Mouse (Mus musculus) stomach, postnatal 0 days (tissue): ENCODE data around the gene Eif4ebp2. TPM values are rescaled to one million over a fixed set of nuclear protein-coding genes. Genes with fewer than 3 reads are reported as not detected.
A peak's percentile ranks its signal among the peaks of the same experiment; 100 is the strongest.

Source experiments
- ATAC-seq: fragments of 200-750 bp; cut with Nextera tagmentation; 2 replicates; pipeline ENCODE4 v1.8.0; 2017; ENCODE audit not compliant: low FRiP score, low TSS enrichment
- DNase-seq: peaks from one replicate; pipeline ENCODE4 v3.0.0-alpha.2; 2016; ENCODE audit warnings: low spot score
- H3K27ac ChIP-seq: fragments of 300-500 bp; sonication (generic); replicated peaks from 2 replicates; pipeline ENCODE4 v1.5.1; 2014; ENCODE audit warnings: mild to moderate bottlenecking, control low read depth
- H3K27me3 ChIP-seq: fragments of 300-500 bp; sonication (generic); 2 replicates; pipeline ENCODE4 v1.6.1; 2014; ENCODE audit warnings: low read length; ENCODE audit not compliant: control insufficient read depth, insufficient read depth
- H3K36me3 ChIP-seq: fragments of 300-500 bp; sonication (generic); 2 replicates; pipeline ENCODE4 v1.6.1; 2014; ENCODE audit warnings: low read length, mixed read lengths; ENCODE audit not compliant: control insufficient read depth, insufficient read depth
- H3K4me1 ChIP-seq: fragments of 300-500 bp; sonication (generic); replicated peaks from 2 replicates; pipeline ENCODE4 v1.6.1; 2014; ENCODE audit warnings: antibody characterized with exemption; ENCODE audit not compliant: control insufficient read depth, insufficient read depth
- H3K4me2 ChIP-seq: fragments of 300-500 bp; sonication (generic); replicated peaks from 2 replicates; pipeline ENCODE4 v1.6.1; 2014; ENCODE audit warnings: low read depth, mild to moderate bottlenecking, control low read depth, moderate library complexity
- H3K4me3 ChIP-seq: fragments of 300-500 bp; sonication (generic); 2 replicates; pipeline ENCODE4 v1.5.1; 2014; ENCODE audit warnings: low read depth, low read length, control low read depth
- H3K9ac ChIP-seq: fragments of 300-500 bp; sonication (generic); 2 replicates; pipeline ENCODE4 v1.6.1; 2014; ENCODE audit warnings: mild to moderate bottlenecking, low read length, control low read depth, mixed read lengths
- H3K9me3 ChIP-seq: fragments of 300-500 bp; sonication (generic); 2 replicates; pipeline ENCODE4 v1.6.1; 2016; ENCODE audit warnings: low read length; ENCODE audit not compliant: control insufficient read depth
- CTCF ChIP-seq: IDR thresholded peaks from 2 replicates; pipeline ENCODE4 v1.5.1; 2016; ENCODE audit warnings: antibody characterized with exemption, low read depth, mild to moderate bottlenecking, moderate library complexity
- EP300 ChIP-seq: optimal IDR thresholded peaks from 2 replicates; pipeline ENCODE3; 2016; ENCODE audit warnings: antibody characterized with exemption
- WGBS: fragments of 180-500 bp; shearing (Covaris S2); extraction: QIAGEN DNeasy Blood & Tissue Kit; methylation state at CpG from one replicate; pipeline ENCODE4 v1.1.7; 2014; 5-methylcytosine and 5-hydroxymethylcytosine counted together
- polyA plus RNA-seq: library from polyadenylated mRNA; unstranded; fragments of >200 nt; fragmentation: Nextera tagmentation; extraction: Ambion mirVana; gene quantifications from 2 replicates; pipeline ENCODE4 v1.2.1, GENCODE M21; 2015

Gene Eif4ebp2
- polyA plus RNA-seq, 1 experiment from 2014 or later = 47.7 TPM

DNA sequence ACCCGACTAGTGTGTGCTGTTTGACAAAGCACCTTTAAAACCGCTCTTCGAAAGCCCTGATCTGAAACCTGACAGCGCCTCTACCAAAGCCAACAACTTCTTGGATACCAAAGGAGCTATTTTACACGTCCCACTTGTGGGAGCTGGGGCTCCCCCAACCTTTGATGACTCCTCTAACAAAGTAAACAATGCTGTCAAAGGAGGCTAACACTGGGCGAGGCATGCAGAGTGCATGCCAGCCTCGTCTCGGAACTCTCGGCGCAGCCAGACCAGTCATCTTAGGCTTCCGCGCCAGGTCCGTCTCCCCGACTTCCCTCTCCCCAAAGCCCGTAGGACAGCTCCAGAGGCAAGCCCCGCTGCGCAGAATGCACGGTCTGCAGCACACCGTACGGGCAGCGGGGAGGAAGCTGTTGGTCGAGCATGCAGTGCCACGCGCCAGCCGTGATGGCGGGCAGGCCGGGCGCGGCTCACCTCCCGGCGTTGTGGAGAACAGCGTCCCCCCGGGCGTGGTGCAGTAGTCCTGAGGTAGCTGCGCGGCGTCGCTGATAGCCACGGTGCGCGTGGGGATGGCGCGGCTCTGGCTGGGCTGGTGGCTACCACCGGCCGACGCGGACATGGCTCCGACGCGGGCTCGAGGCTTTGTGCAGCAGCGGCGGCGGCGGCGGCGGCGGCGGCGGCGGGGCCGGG lies 387 bp downstream of the Eif4ebp2 start:
- H3K4me2 ChIP-seq = peak overlapping the region; percentile 83
- TF ChIP-seq EP300 (no peak), CTCF (peak; percentile 35)
- peak; percentile 43 for ATAC-seq
- H3K4me1 ChIP-seq = 0 out of 2 replicates have a peak, but pooled peaks cover 5% of the 10 kb centered on the region
- WGBS = under 1% methylated on average over 54 of the region's 62 CpGs
- H3K9me3 ChIP-seq = no peaks in the 10 kb centered on the region
- no peaks in the 10 kb centered on the region for H3K36me3 ChIP-seq
- H3K27ac ChIP-seq = peak overlapping the region; percentile 94
- no peaks in the 10 kb centered on the region for H3K27me3 ChIP-seq
- peak overlapping the region; percentile 93 for H3K9ac ChIP-seq
- peak; percentile 72 for DNase-seq
- peak overlapping the region; percentile 97 for H3K4me3 ChIP-seq

DNA sequence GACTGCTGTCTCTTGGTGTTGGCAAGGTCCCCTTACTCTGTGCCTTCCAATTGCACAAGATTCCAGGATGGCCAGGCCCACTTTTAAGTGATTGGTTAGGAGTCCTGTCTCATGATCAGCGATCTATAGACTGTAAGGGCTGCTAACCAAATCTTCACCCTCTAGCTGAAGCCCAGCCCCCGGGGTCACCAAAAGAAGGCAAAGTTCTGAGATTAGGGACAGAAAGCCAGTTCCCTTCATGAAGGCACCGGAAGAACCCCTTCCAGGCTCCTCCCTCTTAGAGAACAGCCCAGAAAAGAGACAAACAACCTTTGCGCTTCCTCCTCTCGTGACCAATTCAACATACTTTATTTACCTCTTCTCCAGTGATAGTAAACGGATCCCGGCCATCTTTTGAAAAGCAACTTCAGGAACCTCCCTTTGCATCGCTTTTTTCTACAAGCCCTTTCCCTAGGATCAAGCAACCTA lies 964 bp downstream of the Eif4ebp2 start:
- TF ChIP-seq EP300 (no peak), CTCF (no peak)
- Histone ChIP-seq H3K36me3 (no peaks in the 10 kb centered on the region), H3K4me2 (peak overlapping the region; percentile 83), H3K27me3 (no peaks in the 10 kb centered on the region), H3K4me1 (0 out of 2 replicates have a peak, but pooled peaks cover 5% of the 10 kb centered on the region), H3K4me3 (peak overlapping the region; percentile 97), H3K27ac (peak overlapping the region; percentile 94), H3K9me3 (no peaks in the 10 kb centered on the region), H3K9ac (peak overlapping the region; percentile 93)
- peak; percentile 17 for ATAC-seq
- DNase-seq = peak; percentile 40
- WGBS = 1% methylated on average over 8 of the region's 8 CpGs

DNA sequence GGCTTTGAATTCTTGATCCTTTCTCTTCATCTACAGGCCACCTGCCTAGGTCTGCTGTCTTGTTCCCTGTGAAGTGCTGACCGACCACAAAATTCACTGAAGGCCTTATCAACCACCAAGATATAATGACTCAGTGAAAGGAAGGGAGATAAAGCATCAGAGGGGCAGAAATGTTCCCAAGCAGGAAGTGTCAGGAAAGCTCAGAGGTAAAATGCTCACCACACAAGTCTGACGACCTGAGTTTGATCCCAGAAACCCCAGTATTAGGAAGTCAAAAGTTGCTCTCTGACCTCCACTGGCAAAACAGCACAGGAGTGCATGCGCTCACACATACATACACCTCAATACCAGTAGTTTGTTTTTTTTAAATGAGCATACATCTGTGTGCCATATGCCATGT lies 3.6 kb downstream of the Eif4ebp2 start:
- ATAC-seq (no peak), DNase-seq (no peak)
- WGBS = 69% methylated on average over 3 of the region's 3 CpGs
- H3K27ac ChIP-seq = no peak overlapping the region
- H3K4me1 ChIP-seq = 0 out of 2 replicates have a peak, but pooled peaks cover 5% of the 10 kb centered on the region
- TF ChIP-seq EP300 (no peak), CTCF (no peak)
- H3K4me2 ChIP-seq = no peak overlapping the region
- H3K9me3 ChIP-seq = no peaks in the 10 kb centered on the region
- no peak overlapping the region for H3K9ac ChIP-seq
- H3K27me3 ChIP-seq = no peaks in the 10 kb centered on the region
- H3K36me3 ChIP-seq = no peaks in the 10 kb centered on the region
- no peak overlapping the region for H3K4me3 ChIP-seq

DNA sequence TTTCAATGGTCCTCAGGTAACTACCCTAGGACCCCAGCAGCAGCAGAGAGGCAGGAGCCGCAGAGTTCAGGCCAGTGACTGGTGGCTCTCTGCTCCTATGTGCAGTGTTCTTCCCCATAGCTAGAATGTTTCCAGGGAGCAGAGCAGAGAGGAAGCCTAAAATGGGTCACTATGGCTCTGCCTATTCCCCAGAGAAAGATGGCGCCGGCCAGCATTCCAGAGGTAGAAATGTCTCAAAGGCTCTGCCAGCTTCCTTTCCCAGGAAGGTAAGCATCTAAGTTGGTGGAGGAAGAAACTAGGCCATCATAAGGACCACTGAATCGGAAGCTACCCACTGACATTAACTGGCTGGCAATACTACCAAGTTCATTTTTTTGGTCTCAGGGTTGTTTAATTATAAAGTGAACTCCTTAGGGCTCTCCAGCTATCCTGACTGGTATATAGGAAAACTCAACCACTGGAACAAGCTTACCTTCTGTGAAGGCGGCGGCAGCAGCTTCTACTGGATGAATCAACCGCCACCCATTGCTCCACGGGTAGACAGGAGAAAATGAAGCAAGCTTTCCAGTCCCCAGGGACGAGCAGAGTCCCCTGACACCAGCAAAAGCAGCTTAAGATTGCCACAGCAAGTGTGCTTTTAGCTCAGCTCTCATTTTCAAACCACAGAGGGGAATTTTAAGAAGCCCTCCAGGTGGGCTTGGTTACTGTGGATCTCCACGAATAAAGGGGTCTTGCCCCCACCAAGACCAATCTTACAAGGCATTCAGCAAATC lies 4.7 kb downstream of the Eif4ebp2 start:
- Histone ChIP-seq H3K9me3 (no peaks in the 10 kb centered on the region), H3K9ac (no peak overlapping the region), H3K4me1 (0 out of 2 replicates have a peak, but pooled peaks cover 5% of the 10 kb centered on the region), H3K27ac (0 out of 2 replicates have a peak overlapping the region, but pooled peaks have one; percentile 8), H3K27me3 (no peaks in the 10 kb centered on the region), H3K4me3 (no peak overlapping the region), H3K4me2 (no peak overlapping the region), H3K36me3 (no peaks in the 10 kb centered on the region)
- no peak for TF ChIP-seq CTCF
- no peak for TF ChIP-seq EP300
- ATAC-seq = no peak
- 83% methylated on average over 10 of the region's 10 CpGs for WGBS
- no peak for DNase-seq

DNA sequence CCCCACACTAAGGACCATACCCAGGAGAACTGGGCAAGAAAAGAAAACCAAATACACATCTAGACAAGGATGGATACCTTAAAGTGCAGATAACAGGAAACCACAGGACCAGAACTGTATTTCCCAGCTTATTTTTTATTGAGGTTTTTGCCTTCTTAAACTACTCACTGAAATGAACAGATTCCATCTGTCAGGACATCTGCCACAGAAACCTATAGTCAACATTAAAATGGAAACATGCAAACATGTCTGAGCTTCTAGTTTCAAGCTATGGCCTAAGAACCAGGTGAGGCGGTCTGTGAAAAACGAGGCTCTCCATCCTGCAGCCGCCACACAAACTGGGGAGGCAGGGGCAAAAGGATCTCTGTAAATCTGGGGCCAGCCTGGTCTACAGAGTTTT lies 7.4 kb downstream of the Eif4ebp2 start:
- DNase-seq = no peak
- H3K9ac ChIP-seq = no peak overlapping the region
- H3K4me3 ChIP-seq = no peak overlapping the region
- no peaks in the 10 kb centered on the region for H3K36me3 ChIP-seq
- no peak for ATAC-seq
- H3K4me1 ChIP-seq = 0 out of 2 replicates have a peak, but pooled peaks cover 2% of the 10 kb centered on the region
- 64% methylated on average over 3 of the region's 3 CpGs for WGBS
- no peak overlapping the region for H3K27ac ChIP-seq
- H3K27me3 ChIP-seq = no peaks in the 10 kb centered on the region
- no peak overlapping the region for H3K4me2 ChIP-seq
- H3K9me3 ChIP-seq = no peaks in the 10 kb centered on the region
- TF ChIP-seq CTCF (no peak), EP300 (no peak)
